Mouse (Mus musculus): ENCODE data around the gene Stag1. TPM values are rescaled to one million over a fixed set of nuclear protein-coding genes. Genes with fewer than 3 reads are reported as not detected.

The Stag1 gene
- 95.1 TPM for total RNA-seq (2023)

DNA sequence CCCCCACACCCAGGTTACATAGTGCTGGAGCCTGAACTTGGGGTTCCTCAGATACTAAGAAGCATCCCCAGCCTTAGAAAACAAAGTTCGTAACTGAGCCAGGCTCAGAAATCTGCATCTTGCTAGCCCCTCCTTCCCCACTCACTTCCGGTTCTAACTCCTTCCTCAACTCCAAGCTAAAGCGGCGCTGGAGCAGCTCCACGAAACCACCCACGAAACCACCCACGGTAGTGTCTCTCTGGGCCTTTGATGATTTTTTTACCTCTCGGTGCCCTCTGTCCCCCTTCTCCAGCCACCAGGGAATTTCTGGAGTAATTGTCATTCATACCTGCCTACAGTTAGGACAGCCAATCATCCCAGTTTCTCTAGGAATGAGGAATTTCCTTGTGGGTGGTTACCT lies at the start of gene Stag1:
TSS of gene Stag1 (plus strand) at position 253 of the 400 bp plus-strand sequence.

GRCm38 (mm10) chr9:100570626-100571233 lies 26.9 kb upstream of the Stag1 start, which contains the start of gene Slc35g2:
TSS of gene Slc35g2 (minus strand) at chr9:100571090.

Other genes with a start within 250 kb of the Stag1 start
- 8.1 TPM for gene Il20rb, start 111.0 kb upstream of the Stag1 start, total RNA-seq (2023)
- 42.4 TPM for gene Nck1, start 51.7 kb upstream of the Stag1 start, total RNA-seq (2023)
- not detected for gene Slc35g2, start 26.7 kb upstream of the Stag1 start, total RNA-seq (2023)